Mouse (Mus musculus) megakaryocyte progenitor cell, adult 5-6 weeks (primary cell): ENCODE measurements at regions not wholly inside any gene's neighbourhood (a gene's known extent, or its start where the extent isn't known, plus 50 kb on each side); places are given as distances from the start of the nearest gene placed in this dataset.
A peak's percentile ranks its signal among the peaks of the same experiment; 100 is the strongest.

ENCODE experiments used
- ATAC-seq: replicated peaks from 2 replicates; pipeline ENCODE4 v1.8.0; 2016; ENCODE audit warnings: mild to moderate bottlenecking, moderate TSS enrichment, inconsistent platforms; ENCODE audit not compliant: poor library complexity

DNA sequence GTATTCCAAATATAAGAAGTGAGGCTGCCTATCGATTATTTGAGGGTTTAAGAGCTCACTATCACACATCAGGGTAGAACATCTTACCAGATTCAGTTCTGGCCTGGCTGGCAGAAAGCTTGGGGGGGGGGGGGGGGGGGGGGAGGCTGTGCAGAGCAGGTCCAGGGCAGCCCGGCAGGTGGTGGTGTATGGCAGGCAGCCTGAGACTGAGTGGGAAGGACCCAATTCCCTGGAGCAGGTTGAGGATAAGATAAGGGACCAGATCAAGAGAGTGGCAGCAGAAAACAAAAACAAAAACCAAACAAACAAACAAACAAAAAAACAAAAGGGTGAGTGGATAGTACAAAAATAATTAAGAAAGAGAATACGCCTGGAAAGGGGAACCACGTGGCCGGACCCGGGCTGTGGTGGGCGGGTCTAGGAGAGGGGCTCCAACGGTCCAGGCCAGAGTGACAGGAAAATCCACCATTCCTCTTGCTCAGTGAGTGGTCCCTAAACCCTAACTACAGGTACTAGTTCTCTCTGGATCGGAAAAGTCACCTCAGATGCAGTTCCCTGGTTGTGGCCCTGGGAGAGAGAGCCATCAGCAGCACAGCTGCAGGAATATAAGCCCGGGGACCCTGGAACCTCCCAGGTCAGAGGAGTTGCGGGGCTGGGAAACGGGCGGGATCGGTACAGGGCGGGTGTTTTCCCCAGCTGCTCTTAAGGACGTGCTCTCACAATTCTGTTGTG, 73.3 kb downstream of the Vmn2r112 start:
- ATAC-seq: peak; percentile 95
